ENCODE assay signal across 18 mouse cellular contexts in the genomic region with DNA sequence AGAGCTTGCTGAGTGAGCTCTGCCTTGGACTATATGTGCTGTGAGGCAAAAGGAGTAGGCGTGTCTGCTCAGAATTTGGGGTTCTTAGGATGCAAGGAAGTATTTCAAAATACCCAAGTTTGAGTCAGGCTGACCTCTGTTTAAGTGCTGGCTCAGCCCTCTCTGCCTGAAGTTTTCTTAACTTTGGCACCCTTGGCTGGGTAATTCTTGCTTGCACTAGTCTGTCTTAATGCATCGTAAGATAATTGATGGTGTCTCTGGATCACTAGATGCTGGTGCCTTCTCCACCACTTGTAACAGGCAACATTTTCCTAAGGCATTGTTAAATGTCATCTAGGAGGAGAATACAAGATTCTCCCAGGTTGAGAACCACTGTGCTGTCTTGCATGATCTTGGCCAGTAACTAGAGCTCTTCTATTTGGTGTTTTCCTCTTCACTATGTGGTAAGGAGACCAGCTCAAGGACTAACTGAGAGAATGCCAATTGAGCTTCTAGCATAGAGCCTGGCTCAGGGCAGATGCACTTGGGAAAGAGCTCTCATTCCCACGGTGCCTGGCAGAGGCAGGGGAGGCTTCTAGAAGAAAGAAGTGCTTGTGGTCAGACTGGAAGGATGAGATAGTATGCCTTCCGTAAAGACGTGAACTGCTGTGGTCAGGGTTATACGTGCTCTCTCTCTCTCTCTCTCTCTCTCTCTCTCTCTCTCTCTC.
"Had no signal": no experiment of that assay in that cellular context is flagged by ENCODE, and none has a peak within 500 bp of the region (broad histone marks: within the 10 kb centered on the region; RNA-seq: fewer than 3 reads in every experiment).

No protein-coding gene starts in this region.

- H3K27ac ChIP-seq: liver, embryonic 14.5 days; macrophage; stomach, embryonic 15.5 days had no signal

- H3K9ac ChIP-seq: kidney, embryonic 15.5 days; limb, embryonic 12.5 days; limb, embryonic 15.5 days; liver, embryonic 14.5 days; liver, postnatal 0 days; lung, embryonic 14.5 days; stomach, embryonic 15.5 days had no signal

- H3K9me3 ChIP-seq: kidney, embryonic 15.5 days; limb, embryonic 12.5 days; limb, embryonic 15.5 days; stomach, embryonic 15.5 days had no signal

- H3K4me2 ChIP-seq: kidney, embryonic 15.5 days; limb, embryonic 12.5 days; limb, embryonic 15.5 days; liver, embryonic 11.5 days; lung, embryonic 14.5 days; stomach, embryonic 15.5 days had no signal

- H3K4me3 ChIP-seq: kidney, embryonic 15.5 days; limb, embryonic 12.5 days; limb, embryonic 15.5 days; stomach, embryonic 15.5 days had no signal

- H3K36me3 ChIP-seq: kidney, embryonic 15.5 days; limb, embryonic 12.5 days; limb, embryonic 15.5 days; stomach, embryonic 15.5 days had no signal

- H3K27me3 ChIP-seq: kidney, embryonic 15.5 days; limb, embryonic 12.5 days; limb, embryonic 15.5 days; stomach, embryonic 15.5 days had no signal

- DNase-seq: kidney, adult 8-10 months; kidney, postnatal 10 days; kidney, postnatal 36 days; left cerebral cortex, postnatal 4 days; liver, postnatal 0 days; lung, embryonic 14.5 days; midbrain, embryonic 14.5 days; right cerebral cortex, postnatal 25 days; spleen, adult 18-20 months; thymus, postnatal 25 days had no signal

- ATAC-seq: liver, postnatal 0 days; lung, postnatal 0 days had no signal
